Mouse (Mus musculus): Measurements from ENCODE around the gene Atg3.

Gene Atg3

GRCm38 (mm10) chr16:45204859-45205670, 46.5 kb downstream of the Atg3 start:
- DNase-seq: peak; percentile 17 to 26

- DNase-seq: no peak
These were observed 63.4 kb downstream of the Atg3 start for GRCm38 (mm10) chr16:45222016-45222415.

GRCm38 (mm10) chr16:45222771-45223170, 64.2 kb downstream of the Atg3 start:
- no peak for DNase-seq

GRCm38 (mm10) chr16:45223648-45224388, 65.2 kb downstream of the Atg3 start, which contains the start of gene Btla:
Btla (plus strand) TSS chr16:45224315.
- DNase-seq: no peak

- DNase-seq: no peak
These were observed 65.9 kb downstream of the Atg3 start for GRCm38 (mm10) chr16:45224431-45225008.

- no peak for DNase-seq
These were observed 68.4 kb downstream of the Atg3 start for GRCm38 (mm10) chr16:45227002-45227401.

GRCm38 (mm10) chr16:45231296-45231695, 72.7 kb downstream of the Atg3 start:
- no peak for DNase-seq

- DNase-seq: no peak
These were observed 74.4 kb downstream of the Atg3 start for GRCm38 (mm10) chr16:45233007-45233406.

Data from cerebellum, postnatal 25 days (tissue).